Mouse (Mus musculus) heart, postnatal 4 days (tissue): ENCODE data around the gene Acad11. TPM values are rescaled to one million over a fixed set of nuclear protein-coding genes. Genes with fewer than 3 reads are reported as not detected.
A peak's percentile ranks its signal among the peaks of the same experiment; 100 is the strongest.

Experiments
- DNase-seq: peaks from one replicate; pipeline ENCODE4 v3.0.0; 2021
- total RNA-seq, 2 experiments: library from RNA; stranded (reverse); gene quantifications; 2 replicates each; pipeline ENCODE4 v1.2.3; 2021

Gene Acad11
- total RNA-seq, 2 experiments from 2014 or later, result 19.9 to 20.9 TPM

- DNase-seq, result no peak
Measured at GRCm38 (mm10) chr9:104085730-104086429, 22.7 kb downstream of the Acad11 start.

GRCm38 (mm10) chr9:104088555-104088954 lies 25.4 kb downstream of the Acad11 start:
- peak; percentile 51 for DNase-seq

- DNase-seq, result no peak
Measured at GRCm38 (mm10) chr9:104092945-104093344, 29.8 kb downstream of the Acad11 start.

- no peak for DNase-seq
Measured at GRCm38 (mm10) chr9:104098256-104098655, 35.1 kb downstream of the Acad11 start.

- DNase-seq, result no peak
Measured at GRCm38 (mm10) chr9:104099060-104099459, 35.9 kb downstream of the Acad11 start.

GRCm38 (mm10) chr9:104100822-104101221 lies 37.6 kb downstream of the Acad11 start:
- no peak for DNase-seq

GRCm38 (mm10) chr9:104101458-104101857 lies 38.3 kb downstream of the Acad11 start:
- DNase-seq, result no peak

GRCm38 (mm10) chr9:104102301-104102700 lies 39.1 kb downstream of the Acad11 start:
- peak; percentile 17 for DNase-seq

- DNase-seq, result no peak
Measured at GRCm38 (mm10) chr9:104102901-104103300, 39.7 kb downstream of the Acad11 start.

- no peak for DNase-seq
Measured at GRCm38 (mm10) chr9:104104986-104105385, 41.8 kb downstream of the Acad11 start.

- no peak for DNase-seq
Measured at GRCm38 (mm10) chr9:104106930-104107329, 43.8 kb downstream of the Acad11 start.

GRCm38 (mm10) chr9:104107482-104107881 lies 44.3 kb downstream of the Acad11 start:
- DNase-seq, result no peak

- no peak for DNase-seq
Measured at GRCm38 (mm10) chr9:104108571-104109143, 45.5 kb downstream of the Acad11 start.

- no peak for DNase-seq
Measured at GRCm38 (mm10) chr9:104109151-104109550, 46.0 kb downstream of the Acad11 start.

GRCm38 (mm10) chr9:104123101-104123500 lies 59.9 kb downstream of the Acad11 start:
- DNase-seq, result no peak

GRCm38 (mm10) chr9:104123622-104124021 lies 60.4 kb downstream of the Acad11 start:
- no peak for DNase-seq

GRCm38 (mm10) chr9:104126833-104127232 lies 63.7 kb downstream of the Acad11 start, which contains the start of gene Ackr4:
Ackr4 (minus strand) TSS chr9:104126933.
- DNase-seq, result no peak

GRCm38 (mm10) chr9:104128110-104128509 lies 64.9 kb downstream of the Acad11 start:
- DNase-seq, result no peak

GRCm38 (mm10) chr9:104130141-104130755 lies 67.1 kb downstream of the Acad11 start:
- peak; percentile 42 for DNase-seq

- DNase-seq, result no peak
Measured at GRCm38 (mm10) chr9:104140351-104140750, 77.2 kb downstream of the Acad11 start.

- DNase-seq, result no peak
Measured at GRCm38 (mm10) chr9:104142805-104143204, 79.6 kb downstream of the Acad11 start.

- no peak for DNase-seq
Measured at GRCm38 (mm10) chr9:104144314-104144996, 81.3 kb downstream of the Acad11 start.

- no peak for DNase-seq
Measured at GRCm38 (mm10) chr9:104146683-104147082, 83.5 kb downstream of the Acad11 start.
